In genomic region chr1:71651828-71652227, GRCm38 (mm10) we compare ENCODE assay signal across 11 mouse cellular contexts. TPM values are rescaled to one million over a fixed set of nuclear protein-coding genes. Genes with fewer than 3 reads are reported as not detected.
DNase-seq lines count a peak whose midpoint lies in the region; ATAC-seq and TF ChIP-seq lines count a peak whose summit lies in the region.
"Had no signal": no experiment of that assay in that cellular context is flagged by ENCODE, and none has a peak within 500 bp of the region (broad histone marks: within the 10 kb centered on the region; RNA-seq: fewer than 3 reads in every experiment).

No protein-coding gene starts in this region.

- H3K9me3 ChIP-seq in erythroblast, embryonic 14.5 days (ENCODE audit: control insufficient read depth, low read length): no peaks in the 10 kb centered on the region
- H3K9me3 ChIP-seq in neural tube, embryonic 11.5 days (ENCODE audit: control insufficient read depth, low read length): no peaks in the 10 kb centered on the region
- H3K9me3 ChIP-seq in limb, embryonic 14.5 days (ENCODE audit: control insufficient read depth, low read length): no peaks in the 10 kb centered on the region

- H3K4me3 ChIP-seq in erythroblast, embryonic 14.5 days (replicated peaks): peak overlapping the region; percentile 12
- peak overlapping the region; percentile 70 for H3K4me3 ChIP-seq in neural tube, embryonic 11.5 days (ENCODE audit: low read depth, low read length)
- H3K4me3 ChIP-seq in limb, embryonic 14.5 days (replicated peaks; ENCODE audit: low read length): peak overlapping the region; percentile 88

- no peak for ATAC-seq in erythroblast, adult 5-6 weeks (replicated peaks; ENCODE audit: low FRiP score, poor library complexity, severe bottlenecking)
- ATAC-seq in neural tube, embryonic 11.5 days (ENCODE audit: insufficient read depth, low FRiP score, low TSS enrichment): no peak
- ATAC-seq in limb, embryonic 14.5 days (ENCODE audit: low FRiP score, low read depth): no peak

- H3K36me3 ChIP-seq in erythroblast, embryonic 14.5 days (ENCODE audit: control insufficient read depth): no peaks in the 10 kb centered on the region; the same call in 1 of the 2 replicates
- peaks cover 6% of the 10 kb centered on the region; the same call in 1 of the 2 replicates for H3K36me3 ChIP-seq in neural tube, embryonic 11.5 days (ENCODE audit: control insufficient read depth, insufficient read depth, low read length)
- H3K36me3 ChIP-seq in limb, embryonic 14.5 days (ENCODE audit: control insufficient read depth, insufficient read depth, low read length): peaks cover 38% of the 10 kb centered on the region

- no peak overlapping the region for H3K9ac ChIP-seq in neural tube, embryonic 11.5 days (ENCODE audit: low read length)
- H3K9ac ChIP-seq in limb, embryonic 14.5 days (ENCODE audit: low read depth, low read length, severe bottlenecking): peak overlapping the region; percentile 85

- 38% methylated on average over 1 of the region's 1 CpGs for WGBS in neural tube, embryonic 11.5 days
- 16% methylated on average over 1 of the region's 1 CpGs for WGBS in limb, embryonic 14.5 days

- peaks cover 2% of the 10 kb centered on the region; the same call in 1 of the 2 replicates for H3K4me1 ChIP-seq in erythroblast, embryonic 14.5 days (ENCODE audit: control insufficient read depth)
- no peaks in the 10 kb centered on the region; the same call in 1 of the 2 replicates for H3K4me1 ChIP-seq in neural tube, embryonic 11.5 days (ENCODE audit: control insufficient read depth, insufficient read depth, low read length)
- peaks cover 20% of the 10 kb centered on the region for H3K4me1 ChIP-seq in limb, embryonic 14.5 days (ENCODE audit: control insufficient read depth, insufficient read depth, low read length)

- peaks cover 49% of the 10 kb centered on the region for H3K27me3 ChIP-seq in erythroblast, embryonic 14.5 days (ENCODE audit: control insufficient read depth)
- no peaks in the 10 kb centered on the region for H3K27me3 ChIP-seq in neural tube, embryonic 11.5 days (ENCODE audit: control insufficient read depth, insufficient read depth, low read length)
- H3K27me3 ChIP-seq in limb, embryonic 14.5 days (ENCODE audit: control insufficient read depth, insufficient read depth, low read length): no peaks in the 10 kb centered on the region

- no peak for DNase-seq in neural tube, embryonic 11.5 days (ENCODE audit: low spot score)
- DNase-seq in neural tube, embryonic 10.5 days (ENCODE audit: extremely low spot score, low spot score): no peak
- no peak for DNase-seq in limb, embryonic 14.5 days (ENCODE audit: low spot score)
- DNase-seq in thymus, adult 18-20 months: no peak
- DNase-seq in cerebellum, adult 9-11 months: no peak
- DNase-seq in kidney, postnatal 4 days: no peak
- DNase-seq: adrenal gland, adult 2 months; B cell, adult 2 months; layer of hippocampus, postnatal 36 days had no signal

- no peak overlapping the region for H3K27ac ChIP-seq in neural tube, embryonic 11.5 days (ENCODE audit: low read depth, low read length)
- H3K27ac ChIP-seq in limb, embryonic 14.5 days (replicated peaks; ENCODE audit: low read depth, low read length): peak overlapping the region; percentile 14; the same call in 1 of the 2 replicates

- peak overlapping the region; percentile 80 for H3K4me2 ChIP-seq in neural tube, embryonic 11.5 days (ENCODE audit: low read depth)
- peak overlapping the region; percentile 92 for H3K4me2 ChIP-seq in limb, embryonic 14.5 days (replicated peaks; ENCODE audit: low read depth, low read length, severe bottlenecking)

- TF ChIP-seq POLR2A in limb, embryonic 14.5 days (IDR thresholded peaks at IDR 0.05; ENCODE audit: borderline replicate concordance, extremely low read depth, insufficient read depth, insufficient read length): no peak

RNA-seq across cellular contexts. Expression of gene Fn1, which starts 1.2 kb away (rescaled TPM):
- polyA plus RNA-seq in erythroblast, embryonic 14.5 days (2012): 0.28 and 0.36 TPM in 2 replicates
- total RNA-seq in erythroblast, adult 5-6 weeks (2015; ENCODE audit: low replicate concordance): 147 and 158 TPM in 2 replicates
- 23.0 and 31.9 TPM in 2 replicates for total RNA-seq in erythroblast, adult 5-6 weeks (2017; ENCODE audit: low replicate concordance)
- polyA plus RNA-seq in neural tube, embryonic 11.5 days (2014; fragmentation: Nextera tagmentation; extraction: Ambion mirVana): 88.1 and 92.1 TPM in 2 replicates
- polyA plus RNA-seq in limb, embryonic 14.5 days (2012; rRNA removed): 628 and 639 TPM in 2 replicates
- polyA plus RNA-seq in limb, embryonic 14.5 days (2014; fragmentation: Nextera tagmentation; extraction: Ambion mirVana): 232 and 252 TPM in 2 replicates

Comparison
In these comparisons a context has a peak if more than half of its experiments do, and no peak if none do; other contexts are left out.
1. H3K4me3 ChIP-seq: peak in every context shown above with its lines; median percentile 88 in limb, embryonic 14.5 days; 70 in neural tube, embryonic 11.5 days; 12 in erythroblast, embryonic 14.5 days.
2. RNA of gene Fn1, which starts 1.2 kb away (polyA plus RNA-seq): 232 to 639 TPM in limb, embryonic 14.5 days and 88.1 to 92.1 TPM in neural tube, embryonic 11.5 days; 0.28 to 0.36 TPM in erythroblast, embryonic 14.5 days; every median in the first group is over 10 times any median in the second.